Mouse (Mus musculus) neural tube, embryonic 10.5 days (tissue): ENCODE results near the gene Lce1k.
"Not testable (repeated sequence)": the region's sequence is repeated elsewhere in the genome, so short reads cannot be mapped to it uniquely, and the experiment has no call there.

ENCODE experiments used
- DNase-seq: peaks from one replicate; pipeline ENCODE4 v3.0.0-alpha.2; 2017; ENCODE audit warnings: low spot score; ENCODE audit errors: extremely low spot score

The Lce1k gene

GRCm38 (mm10) chr3:92807791-92808190 is at the start of gene Lce1k:
Gene Lce1k, minus strand, starts transcription at chr3:92807891.
- no peak for DNase-seq

GRCm38 (mm10) chr3:92851186-92851585 is 43.5 kb upstream of the Lce1k start, which contains the start of gene Lce1l:
Gene Lce1l, minus strand, starts transcription at chr3:92851286.
- no peak for DNase-seq

- DNase-seq = no peak
Observed at GRCm38 (mm10) chr3:92827108-92827507, 19.4 kb upstream of the Lce1k start, which contains the start of gene Kprp. Gene Kprp, minus strand, starts transcription at chr3:92827247.

GRCm38 (mm10) chr3:92825808-92826207 is 18.1 kb upstream of the Lce1k start:
- no peak for DNase-seq

- DNase-seq = not testable (repeated sequence)
Observed at GRCm38 (mm10) chr3:92816036-92816435, 8.3 kb upstream of the Lce1k start.

- no peak for DNase-seq
Observed at GRCm38 (mm10) chr3:92815581-92815980, 7.9 kb upstream of the Lce1k start.

- DNase-seq = no peak
Observed at GRCm38 (mm10) chr3:92790414-92790813, 17.3 kb downstream of the Lce1k start, which contains the start of gene Lce1j. Gene Lce1j, minus strand, starts transcription at chr3:92790514.

GRCm38 (mm10) chr3:92778799-92779198 is 28.9 kb downstream of the Lce1k start, which contains the start of gene Lce1i:
Gene Lce1i, minus strand, starts transcription at chr3:92778899.
- DNase-seq = no peak

- no peak for DNase-seq
Observed at GRCm38 (mm10) chr3:92771573-92771972, 36.1 kb downstream of the Lce1k start.

- DNase-seq = no peak
Observed at GRCm38 (mm10) chr3:92764965-92765364, 42.7 kb downstream of the Lce1k start, which contains the start of gene Lce1h. Gene Lce1h, minus strand, starts transcription at chr3:92765065.
